Mouse (Mus musculus) ovary, postnatal 10 days (tissue): ENCODE results near the gene Rreb1.

Source experiments
- DNase-seq: peaks from one replicate; pipeline ENCODE4 v3.0.0; 2022; ENCODE audit warnings: low spot score

The Rreb1 gene

GRCm38 (mm10) chr13:37876836-37877235 lies 98.6 kb downstream of the Rreb1 start:
- no peak for DNase-seq

GRCm38 (mm10) chr13:37877241-37877640 lies 99.0 kb downstream of the Rreb1 start:
- no peak for DNase-seq

- DNase-seq = no peak
These were observed 100.7 kb downstream of the Rreb1 start for GRCm38 (mm10) chr13:37878918-37879331.

- no peak for DNase-seq
These were observed 101.4 kb downstream of the Rreb1 start for GRCm38 (mm10) chr13:37879556-37879955.

GRCm38 (mm10) chr13:37880035-37880434 lies 101.8 kb downstream of the Rreb1 start:
- no peak for DNase-seq

GRCm38 (mm10) chr13:37880581-37881130 lies 102.5 kb downstream of the Rreb1 start:
- no peak for DNase-seq

GRCm38 (mm10) chr13:37882521-37882920 lies 104.3 kb downstream of the Rreb1 start:
- no peak for DNase-seq

GRCm38 (mm10) chr13:37883008-37883407 lies 104.8 kb downstream of the Rreb1 start:
- DNase-seq = no peak

GRCm38 (mm10) chr13:37885392-37885791 lies 107.2 kb downstream of the Rreb1 start:
- no peak for DNase-seq

GRCm38 (mm10) chr13:37886024-37886423 lies 107.8 kb downstream of the Rreb1 start:
- no peak for DNase-seq

GRCm38 (mm10) chr13:37894756-37895155 lies 116.6 kb downstream of the Rreb1 start:
- no peak for DNase-seq

- DNase-seq = no peak
These were observed 117.5 kb downstream of the Rreb1 start for GRCm38 (mm10) chr13:37895564-37896254.

- no peak for DNase-seq
These were observed 118.2 kb downstream of the Rreb1 start for GRCm38 (mm10) chr13:37896423-37896822.

GRCm38 (mm10) chr13:37898772-37899171 lies 120.6 kb downstream of the Rreb1 start:
- no peak for DNase-seq

GRCm38 (mm10) chr13:37903036-37903435 lies 124.8 kb downstream of the Rreb1 start:
- no peak for DNase-seq

- no peak for DNase-seq
These were observed 125.3 kb downstream of the Rreb1 start for GRCm38 (mm10) chr13:37903476-37903875.

GRCm38 (mm10) chr13:37904436-37904835 lies 126.2 kb downstream of the Rreb1 start:
- DNase-seq = no peak

GRCm38 (mm10) chr13:37908061-37908460 lies 129.9 kb downstream of the Rreb1 start:
- no peak for DNase-seq

GRCm38 (mm10) chr13:37908493-37908892 lies 130.3 kb downstream of the Rreb1 start:
- DNase-seq = no peak

GRCm38 (mm10) chr13:37909225-37909624 lies 131.0 kb downstream of the Rreb1 start:
- no peak for DNase-seq

- DNase-seq = no peak
These were observed 133.8 kb downstream of the Rreb1 start for GRCm38 (mm10) chr13:37912011-37912410.

GRCm38 (mm10) chr13:37912591-37913467 lies 134.6 kb downstream of the Rreb1 start:
- no peak for DNase-seq

- no peak for DNase-seq
These were observed 135.8 kb downstream of the Rreb1 start for GRCm38 (mm10) chr13:37913963-37914362.
